Mouse (Mus musculus) kidney, postnatal 4 days (tissue): ENCODE results near the gene Snrpb2.

ENCODE experiments used
- DNase-seq, 2 experiments: peaks; one replicate each; pipeline ENCODE4 v3.0.0; 2021; ENCODE audit warnings: mixed read lengths in 2 of 2

Gene Snrpb2

DNA sequence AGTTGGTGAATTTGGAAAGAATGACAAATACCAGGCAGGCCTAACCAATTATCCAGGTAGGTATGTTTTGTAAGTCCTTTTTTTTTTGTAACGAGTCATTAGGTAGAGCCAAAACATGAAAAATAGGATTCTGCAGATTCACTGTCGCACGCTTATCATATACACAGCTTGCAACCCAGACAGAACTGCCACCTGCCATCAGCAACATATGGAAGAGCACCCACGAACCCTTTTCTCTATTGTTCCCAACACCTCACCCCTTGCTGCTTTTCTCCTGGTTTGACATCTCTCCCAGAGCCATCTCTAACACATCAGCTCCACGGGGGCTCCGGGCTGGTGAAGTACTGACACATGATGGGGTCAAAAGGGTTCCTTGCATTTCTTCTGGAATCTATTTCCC, 31.9 kb downstream of the Snrpb2 start:
- DNase-seq = no peak

DNA sequence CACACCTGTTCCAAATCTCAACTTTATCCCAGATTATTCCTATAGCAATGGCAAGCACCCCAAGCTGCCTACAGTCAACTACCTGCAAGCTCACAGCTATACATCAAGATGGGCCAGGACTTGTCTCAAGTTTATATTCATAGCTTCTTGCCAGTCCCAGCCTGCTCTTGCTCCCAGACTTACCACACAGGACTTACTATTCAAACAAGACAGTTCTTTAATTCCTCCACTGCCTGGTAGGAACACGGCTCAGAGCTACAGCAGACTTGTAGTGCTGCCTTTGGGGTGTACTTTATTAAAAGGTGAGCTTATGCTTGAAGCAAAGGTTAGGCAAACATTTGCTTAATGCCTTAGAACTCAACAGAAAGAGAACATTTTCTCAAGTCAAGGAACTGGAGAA, 34.3 kb downstream of the Snrpb2 start:
- DNase-seq = no peak

DNA sequence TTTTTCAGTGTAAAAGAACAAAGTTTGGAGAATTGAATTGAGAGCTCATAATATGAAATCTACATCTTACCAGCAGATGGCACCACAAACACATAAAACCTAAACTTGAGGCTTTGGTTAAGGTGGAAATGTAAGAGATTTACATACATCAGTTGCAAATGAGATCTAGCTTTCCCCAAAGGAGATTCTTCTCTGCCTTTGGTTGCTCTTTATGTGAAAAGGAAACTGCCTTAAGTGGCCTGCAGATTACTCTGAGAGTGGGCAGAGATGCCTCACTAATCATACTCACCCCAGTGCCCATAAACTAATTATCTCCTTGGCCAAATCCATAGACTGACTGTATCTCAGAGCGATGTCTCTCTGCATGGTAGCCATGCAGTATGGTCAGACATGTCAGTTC, 51.0 kb downstream of the Snrpb2 start:
- DNase-seq = no peak

DNA sequence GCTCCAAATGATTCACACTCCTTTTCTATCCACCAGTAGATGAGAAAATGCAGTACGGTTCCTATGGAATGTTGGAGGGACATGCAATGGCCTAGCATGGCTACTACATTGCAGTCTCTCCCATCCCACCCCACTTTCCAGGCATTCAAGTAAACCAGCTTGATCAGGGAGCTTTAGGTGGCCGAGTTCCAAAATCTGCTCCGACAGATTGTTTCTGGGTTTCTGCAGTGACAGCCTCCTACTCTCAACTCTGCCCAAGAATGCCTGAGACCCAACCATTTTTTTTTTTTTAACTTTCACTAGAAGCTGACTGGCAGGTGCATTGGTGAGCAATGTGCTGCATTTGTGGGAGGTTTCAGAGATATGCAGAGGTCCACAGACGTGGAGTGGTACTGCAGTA, 51.9 kb downstream of the Snrpb2 start:
- DNase-seq = no peak

DNA sequence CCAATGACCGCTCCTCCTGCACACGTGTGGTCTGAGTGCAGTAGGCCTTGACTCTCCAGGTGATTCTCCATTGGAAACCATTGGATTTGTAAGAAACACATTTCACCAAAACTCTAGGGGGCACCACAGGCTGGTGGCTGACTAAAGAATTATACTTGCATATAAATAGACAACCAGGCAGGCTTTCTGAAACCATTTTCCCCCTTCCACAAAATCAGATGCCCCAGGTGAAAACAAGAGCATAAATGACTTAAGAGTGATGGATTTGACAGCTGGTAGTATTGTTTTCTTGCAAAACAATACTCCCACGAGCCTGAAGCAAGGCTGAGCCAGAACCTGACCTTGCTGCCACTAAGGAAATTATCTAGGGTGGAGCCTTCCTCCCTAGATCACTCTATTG, 54.6 kb downstream of the Snrpb2 start:
- peak in 1 of 2 experiments; percentile 12 for DNase-seq

DNA sequence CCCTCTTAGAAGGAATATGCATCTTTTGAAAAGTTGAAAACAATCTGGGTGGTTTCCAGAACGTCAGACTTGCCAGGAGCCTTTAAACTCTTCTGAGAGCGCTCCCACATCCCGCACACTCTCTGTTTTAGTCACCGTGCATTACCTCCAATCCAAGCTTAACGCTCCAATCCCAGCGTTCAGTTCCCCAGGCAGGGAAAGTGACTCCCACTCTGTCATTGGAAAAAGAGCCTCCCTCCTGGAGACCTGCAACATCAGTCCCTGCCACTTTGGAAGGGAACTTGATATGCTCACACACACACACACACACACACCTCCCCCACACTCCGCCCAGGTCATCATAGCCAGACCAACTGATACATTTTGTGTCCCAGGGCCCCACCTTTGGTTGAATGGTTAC, 55.4 kb downstream of the Snrpb2 start:
- no peak for DNase-seq
